Mouse (Mus musculus): ENCODE measurements at regions not wholly inside any gene's neighbourhood (a gene's known extent, or its start where the extent isn't known, plus 50 kb on each side); places are given as distances from the start of the nearest gene placed in this dataset.

DNA sequence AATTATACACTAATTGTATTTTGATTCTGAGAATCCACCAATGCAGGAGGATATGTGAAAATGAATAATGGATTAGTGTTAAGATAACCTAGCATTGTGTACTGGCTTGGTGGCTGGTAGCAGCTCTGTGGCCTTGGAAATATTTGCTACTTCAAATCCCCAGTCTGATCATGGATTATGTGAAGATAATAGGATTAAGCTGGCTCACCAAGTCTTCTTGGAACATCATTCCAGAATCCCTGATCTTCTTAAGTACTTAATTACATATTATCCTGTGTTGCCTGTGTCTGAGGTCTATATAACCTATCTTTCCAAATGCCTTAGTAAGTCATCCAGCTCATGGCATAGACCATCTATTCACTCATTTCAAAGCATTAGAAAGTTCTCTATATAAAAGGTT, 462.7 kb upstream of the Id2 start:
- no peak for ATAC-seq (ENCODE audit: insufficient number of reproducible peaks, insufficient read depth, low FRiP score, low TSS enrichment)
- H3K4me1 ChIP-seq: no peaks in the 10 kb centered on the region

GRCm38 (mm10) chr12:25553656-25554055, 456.7 kb upstream of the Id2 start:
- Histone ChIP-seq H3K4me2 (replicated peaks) (no peak overlapping the region), H3K4me3 (no peak overlapping the region), H3K27ac (no peak overlapping the region), H3K9ac (no peak overlapping the region), H3K4me1 (no peaks in the 10 kb centered on the region), H3K27me3 (no peaks in the 10 kb centered on the region), H3K36me3 (no peaks in the 10 kb centered on the region), H3K9me3 (no peaks in the 10 kb centered on the region)
- ATAC-seq (ENCODE audit: insufficient number of reproducible peaks, insufficient read depth, low FRiP score, low TSS enrichment): no peak
- WGBS: 97% methylated on average over 1 of the region's 1 CpGs

More for the DNA sequence above, 462.7 kb upstream of the Id2 start:
- Histone ChIP-seq H3K4me3 (no peak overlapping the region), H3K27ac (no peak overlapping the region), H3K4me2 (replicated peaks) (no peak overlapping the region), H3K36me3 (no peaks in the 10 kb centered on the region), H3K9ac (no peak overlapping the region), H3K9me3 (no peaks in the 10 kb centered on the region), H3K27me3 (no peaks in the 10 kb centered on the region)

DNA sequence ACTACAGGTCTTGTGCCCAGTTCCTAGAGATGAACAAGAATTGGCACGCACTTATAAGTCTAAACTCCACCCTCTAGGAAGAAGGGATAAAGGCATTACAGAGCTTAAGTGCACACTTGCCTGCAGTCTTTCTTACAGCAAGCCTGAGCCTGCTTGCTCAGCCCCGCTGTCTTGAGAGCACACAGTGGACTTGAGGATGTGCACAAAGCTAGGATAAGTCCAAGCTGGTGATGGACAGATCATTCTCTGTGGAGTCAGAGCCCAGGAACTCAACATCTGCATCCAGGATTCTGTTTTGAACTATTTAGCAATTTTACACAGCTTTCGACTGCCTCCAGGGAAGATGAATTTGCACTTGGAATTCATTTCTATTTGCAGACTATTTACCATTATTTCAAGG, 452.8 kb upstream of the Id2 start:
- H3K9ac ChIP-seq: no peak overlapping the region
- no peaks in the 10 kb centered on the region for H3K4me1 ChIP-seq
- H3K4me3 ChIP-seq: no peak overlapping the region
- no peak overlapping the region for H3K4me2 ChIP-seq (replicated peaks)
- no peaks in the 10 kb centered on the region for H3K27me3 ChIP-seq
- no peaks in the 10 kb centered on the region for H3K36me3 ChIP-seq
- ATAC-seq (ENCODE audit: insufficient number of reproducible peaks, insufficient read depth, low FRiP score, low TSS enrichment): no peak
- 86% methylated on average over 3 of the region's 3 CpGs for WGBS
- no peak overlapping the region for H3K27ac ChIP-seq
- H3K9me3 ChIP-seq: no peaks in the 10 kb centered on the region

DNA sequence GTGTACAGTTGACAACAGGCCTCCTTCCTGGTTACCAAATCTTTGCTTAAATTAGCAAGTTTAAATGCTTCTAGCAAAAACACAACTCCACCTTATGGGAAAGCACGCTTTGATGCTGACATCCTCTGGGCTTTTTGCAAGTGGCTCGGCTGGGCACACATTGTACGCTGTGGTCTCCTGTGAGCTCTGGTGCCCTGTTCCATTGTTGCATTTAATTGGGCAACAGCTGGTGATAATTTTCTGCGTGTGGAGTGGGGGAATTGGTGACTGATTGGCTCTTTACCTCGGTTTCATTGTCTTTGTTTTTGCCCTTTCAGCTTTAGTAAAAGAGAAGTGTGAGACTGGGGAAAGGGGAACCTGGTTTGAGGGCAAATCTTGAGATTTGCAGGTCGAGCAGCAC, 447.3 kb upstream of the Id2 start:
- H3K4me1 ChIP-seq: no peaks in the 10 kb centered on the region
- H3K4me2 ChIP-seq (replicated peaks): no peak overlapping the region
- ATAC-seq (ENCODE audit: insufficient number of reproducible peaks, insufficient read depth, low FRiP score, low TSS enrichment): no peak
- no peaks in the 10 kb centered on the region for H3K36me3 ChIP-seq
- H3K9me3 ChIP-seq: no peaks in the 10 kb centered on the region
- H3K9ac ChIP-seq: no peak overlapping the region
- no peak overlapping the region for H3K27ac ChIP-seq
- H3K27me3 ChIP-seq: no peaks in the 10 kb centered on the region
- no peak overlapping the region for H3K4me3 ChIP-seq
- WGBS: 47% methylated on average over 6 of the region's 6 CpGs

DNA sequence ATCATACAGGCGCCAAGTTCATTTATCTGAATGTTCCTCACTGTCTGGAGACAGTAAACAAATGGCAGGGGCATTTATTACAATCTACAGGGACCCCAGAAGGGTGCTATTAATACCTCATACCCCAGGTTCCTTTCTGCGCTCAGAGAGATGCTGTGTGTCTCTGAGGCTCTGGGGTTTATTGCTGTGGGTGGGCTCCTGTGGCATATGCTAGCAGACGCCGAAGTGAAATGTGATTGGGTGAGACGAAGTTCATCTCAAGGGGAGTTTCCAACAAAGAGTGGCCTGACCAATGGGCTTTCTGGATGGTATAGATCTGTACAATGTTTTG, 437.6 kb upstream of the Id2 start:
- peak overlapping the region; percentile 78 for H3K27ac ChIP-seq
- no peak overlapping the region for H3K4me2 ChIP-seq (replicated peaks)
- H3K9ac ChIP-seq: no peak overlapping the region
- H3K36me3 ChIP-seq: no peaks in the 10 kb centered on the region
- 49% methylated on average over 5 of the region's 5 CpGs for WGBS
- no peaks in the 10 kb centered on the region for H3K27me3 ChIP-seq
- H3K9me3 ChIP-seq: no peaks in the 10 kb centered on the region
- H3K4me3 ChIP-seq: no peak overlapping the region
- ATAC-seq (ENCODE audit: insufficient number of reproducible peaks, insufficient read depth, low FRiP score, low TSS enrichment): no peak
- peaks cover 25% of the 10 kb centered on the region for H3K4me1 ChIP-seq

GRCm38 (mm10) chr12:25533709-25534619, 437.0 kb upstream of the Id2 start:
- Histone ChIP-seq H3K4me1 (peaks cover 25% of the 10 kb centered on the region), H3K36me3 (no peaks in the 10 kb centered on the region), H3K9ac (no peak overlapping the region), H3K9me3 (no peaks in the 10 kb centered on the region), H3K27me3 (no peaks in the 10 kb centered on the region), H3K4me2 (replicated peaks) (no peak overlapping the region), H3K4me3 (no peak overlapping the region), H3K27ac (peak overlapping the region; percentile 78)
- WGBS: 24% methylated on average over 10 of the region's 10 CpGs
- peak; percentile 90; the same call in 1 of the 2 replicates for ATAC-seq (ENCODE audit: insufficient number of reproducible peaks, insufficient read depth, low FRiP score, low TSS enrichment)

DNA sequence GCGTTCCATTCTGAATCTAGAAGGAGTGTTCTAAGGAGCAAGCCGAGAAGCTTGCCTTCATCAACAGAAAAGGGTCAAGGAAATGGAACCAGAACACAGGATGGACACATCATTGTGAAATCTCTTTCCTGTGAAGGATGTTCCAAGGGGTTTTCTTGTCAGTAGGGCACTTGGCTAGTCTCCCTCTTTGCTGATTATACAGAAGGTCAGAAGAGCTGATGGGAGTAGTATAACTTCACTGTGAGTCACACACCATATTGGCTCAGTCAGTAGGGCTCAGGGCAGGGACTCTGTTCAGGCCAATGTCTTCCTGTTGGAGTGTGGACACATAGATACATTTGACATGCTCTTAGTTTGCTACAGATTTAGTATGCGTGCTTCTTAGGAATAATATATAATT, 433.5 kb upstream of the Id2 start:
- H3K36me3 ChIP-seq: no peaks in the 10 kb centered on the region

DNA sequence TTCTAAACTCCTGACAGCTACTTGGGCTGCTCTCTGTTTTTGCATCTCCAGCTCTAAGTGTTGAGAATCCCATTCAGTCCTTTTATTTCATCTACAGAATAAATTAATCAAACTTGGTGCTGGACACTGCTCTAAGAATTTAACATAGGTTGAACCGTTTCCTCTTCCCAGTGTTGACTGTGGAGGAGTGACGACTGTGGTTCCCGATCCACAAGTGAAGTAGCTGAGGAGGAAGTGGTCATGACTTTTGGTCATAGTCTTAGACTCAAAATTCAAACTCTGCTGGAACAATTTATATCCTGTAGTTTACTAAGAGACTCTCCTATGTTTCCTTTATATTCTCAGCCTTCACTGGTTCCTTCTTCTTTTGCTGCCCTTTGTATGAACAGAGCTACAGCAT, 432.6 kb upstream of the Id2 start:
- H3K4me2 ChIP-seq (replicated peaks): no peak overlapping the region
- H3K4me1 ChIP-seq: peaks cover 18% of the 10 kb centered on the region
- H3K4me3 ChIP-seq: no peak overlapping the region
- H3K36me3 ChIP-seq: no peaks in the 10 kb centered on the region
- no peak overlapping the region for H3K27ac ChIP-seq
- ATAC-seq (ENCODE audit: insufficient number of reproducible peaks, insufficient read depth, low FRiP score, low TSS enrichment): no peak
- no peaks in the 10 kb centered on the region for H3K9me3 ChIP-seq
- no peak overlapping the region for H3K9ac ChIP-seq
- H3K27me3 ChIP-seq: no peaks in the 10 kb centered on the region
- WGBS: 92% methylated on average over 3 of the region's 3 CpGs

More for the DNA sequence above, 433.5 kb upstream of the Id2 start:
- no peak overlapping the region for H3K4me3 ChIP-seq
- WGBS: 84% methylated on average over 3 of the region's 3 CpGs
- no peak for ATAC-seq (ENCODE audit: insufficient number of reproducible peaks, insufficient read depth, low FRiP score, low TSS enrichment)
- no peak overlapping the region for H3K27ac ChIP-seq
- H3K9ac ChIP-seq: no peak overlapping the region
- H3K4me2 ChIP-seq (replicated peaks): no peak overlapping the region
- no peaks in the 10 kb centered on the region for H3K27me3 ChIP-seq
- no peaks in the 10 kb centered on the region for H3K9me3 ChIP-seq
- peaks cover 25% of the 10 kb centered on the region for H3K4me1 ChIP-seq

DNA sequence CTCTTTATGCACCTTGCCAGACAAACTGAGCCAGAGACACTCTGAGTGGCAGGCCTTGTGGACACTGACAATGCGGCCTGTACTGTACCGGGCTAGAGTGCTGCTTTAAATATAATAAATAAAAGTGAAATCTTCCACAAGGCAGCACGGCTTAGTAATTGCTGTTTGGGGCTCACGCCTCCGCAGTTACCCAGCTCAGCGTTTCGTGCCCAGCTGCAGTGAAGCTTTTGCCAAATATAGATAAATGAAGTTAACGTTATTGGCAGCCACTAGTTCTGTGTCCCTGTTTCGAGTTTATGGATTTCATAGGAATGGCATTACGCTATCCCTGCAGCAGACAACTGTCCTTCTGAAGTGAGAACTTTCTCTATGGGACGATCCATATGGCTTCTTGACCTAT, 429.7 kb upstream of the Id2 start:
- H3K4me2 ChIP-seq (replicated peaks): no peak overlapping the region
- H3K27ac ChIP-seq: no peak overlapping the region
- WGBS: 87% methylated on average over 11 of the region's 11 CpGs
- no peaks in the 10 kb centered on the region for H3K36me3 ChIP-seq
- H3K4me3 ChIP-seq: no peak overlapping the region
- H3K4me1 ChIP-seq: no peaks in the 10 kb centered on the region; the same call in 1 of the 2 replicates
- H3K27me3 ChIP-seq: no peaks in the 10 kb centered on the region
- ATAC-seq (ENCODE audit: insufficient number of reproducible peaks, insufficient read depth, low FRiP score, low TSS enrichment): no peak
- no peak overlapping the region for H3K9ac ChIP-seq
- H3K9me3 ChIP-seq: no peaks in the 10 kb centered on the region

DNA sequence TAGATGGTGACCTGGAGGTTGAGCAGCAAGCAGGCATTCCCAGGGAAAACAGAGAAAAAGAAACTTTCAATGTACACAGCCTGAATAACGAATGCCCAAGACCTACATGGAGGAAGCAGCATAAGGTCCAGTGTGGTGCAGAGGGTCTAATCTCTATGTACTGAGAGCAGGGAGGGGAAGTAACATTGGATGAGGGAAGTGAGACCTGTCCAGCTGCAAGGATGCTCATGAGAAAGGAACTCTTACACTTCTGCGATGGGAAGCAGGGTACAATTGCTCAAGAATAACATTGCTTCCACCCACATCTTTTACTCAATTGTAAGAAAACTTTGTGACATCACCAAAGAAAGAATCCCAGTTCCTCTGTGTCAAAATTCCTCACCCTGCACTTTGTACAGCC, 419.8 kb upstream of the Id2 start:
- no peak overlapping the region for H3K9ac ChIP-seq
- no peaks in the 10 kb centered on the region for H3K4me1 ChIP-seq
- no peaks in the 10 kb centered on the region for H3K36me3 ChIP-seq
- WGBS: 83% methylated on average over 2 of the region's 2 CpGs
- H3K4me2 ChIP-seq (replicated peaks): no peak overlapping the region
- H3K9me3 ChIP-seq: no peaks in the 10 kb centered on the region
- ATAC-seq (ENCODE audit: insufficient number of reproducible peaks, insufficient read depth, low FRiP score, low TSS enrichment): no peak
- H3K4me3 ChIP-seq: no peak overlapping the region
- no peak overlapping the region for H3K27ac ChIP-seq
- no peaks in the 10 kb centered on the region for H3K27me3 ChIP-seq

- Histone ChIP-seq H3K4me2 (replicated peaks) (no peak overlapping the region), H3K4me3 (no peak overlapping the region), H3K27ac (no peak overlapping the region), H3K4me1 (no peaks in the 10 kb centered on the region), H3K9ac (no peak overlapping the region), H3K27me3 (no peaks in the 10 kb centered on the region), H3K9me3 (no peaks in the 10 kb centered on the region), H3K36me3 (no peaks in the 10 kb centered on the region)
- no peak for ATAC-seq (ENCODE audit: insufficient number of reproducible peaks, insufficient read depth, low FRiP score, low TSS enrichment)
Measured at GRCm38 (mm10) chr12:25513679-25514078, 416.7 kb upstream of the Id2 start.

DNA sequence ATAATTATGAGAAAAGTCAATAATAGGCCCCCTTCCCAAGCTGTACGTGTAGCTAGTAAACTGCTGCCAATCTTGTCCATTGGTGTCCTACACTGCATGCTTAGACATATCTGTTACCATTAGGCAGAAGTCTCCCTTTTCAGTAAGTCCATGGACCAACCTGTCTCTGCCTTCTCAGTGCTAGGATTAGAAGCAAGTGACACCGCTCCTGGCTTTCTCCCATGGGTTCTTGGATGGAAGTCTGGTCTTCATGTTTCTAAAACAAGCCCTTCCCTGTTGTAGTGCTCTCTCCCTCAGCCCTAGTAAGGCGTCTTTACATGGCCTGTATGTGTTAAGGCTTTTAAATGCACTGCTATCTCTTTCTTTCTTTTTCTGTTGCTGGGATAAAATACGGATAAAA, 412.7 kb upstream of the Id2 start:
- WGBS: 91% methylated on average over 4 of the region's 4 CpGs
- no peaks in the 10 kb centered on the region for H3K36me3 ChIP-seq
- no peaks in the 10 kb centered on the region for H3K27me3 ChIP-seq
- H3K4me3 ChIP-seq: no peak overlapping the region
- no peaks in the 10 kb centered on the region for H3K4me1 ChIP-seq
- H3K4me2 ChIP-seq (replicated peaks): no peak overlapping the region
- no peak overlapping the region for H3K9ac ChIP-seq
- peaks cover 11% of the 10 kb centered on the region; the same call in 1 of the 2 replicates for H3K9me3 ChIP-seq
- H3K27ac ChIP-seq: no peak overlapping the region
- no peak for ATAC-seq (ENCODE audit: insufficient number of reproducible peaks, insufficient read depth, low FRiP score, low TSS enrichment)

Data from embryonic facial prominence, embryonic 12.5 days (tissue).